Mouse (Mus musculus): Measurements from ENCODE around the gene Ubox5. TPM values are rescaled to one million over a fixed set of nuclear protein-coding genes. Genes with fewer than 3 reads are reported as not detected.
A peak's percentile ranks its signal among the peaks of the same experiment; 100 is the strongest.

Gene Ubox5
- polyA plus RNA-seq, 1 experiment from 2014 or later: 7.5 TPM

DNA sequence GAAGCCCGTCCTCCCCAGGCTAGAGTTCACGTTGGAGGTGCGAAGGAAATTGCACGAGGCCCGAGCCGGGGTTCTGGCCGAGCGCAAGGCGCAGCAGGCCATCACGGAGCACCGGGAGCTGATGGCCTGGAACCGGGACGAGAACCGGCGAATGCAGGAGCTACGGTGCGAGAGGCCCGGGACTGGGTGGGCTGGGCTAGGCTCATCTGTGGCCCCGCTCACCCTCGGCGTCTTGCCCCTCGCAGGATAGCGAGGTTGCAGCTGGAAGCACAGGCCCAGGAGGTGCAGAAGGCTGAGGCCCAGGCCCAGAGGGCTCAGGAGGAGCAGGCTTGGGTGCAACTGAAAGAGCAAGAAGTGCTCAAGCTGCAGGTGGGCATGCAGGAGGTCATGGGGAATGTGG lies 65.8 kb downstream of the Ubox5 start:
- Histone ChIP-seq H3K4me2 (ENCODE audit: low read length) (peak overlapping the region; percentile 83), H3K4me3 (replicated peaks; ENCODE audit: low read depth, low read length) (peak overlapping the region; percentile 73), H3K27me3 (ENCODE audit: insufficient read depth, low read length) (no peaks in the 10 kb centered on the region), H3K9me3 (replicated peaks; ENCODE audit: low read length) (no peaks in the 10 kb centered on the region), H3K9ac (ENCODE audit: low read depth, low read length) (peak overlapping the region; percentile 87), H3K4me1 (replicated peaks; ENCODE audit: insufficient read depth, low read length) (peaks cover 10% of the 10 kb centered on the region; the same call in 1 of the 2 replicates), H3K36me3 (ENCODE audit: insufficient read depth, low read length) (peaks cover 10% of the 10 kb centered on the region; the same call in 1 of the 2 replicates), H3K27ac (peak overlapping the region; percentile 38)
- WGBS: under 1% methylated on average over 23 of the region's 23 CpGs
- no peak for DNase-seq (ENCODE audit: low spot score)
- ATAC-seq (replicated peaks; ENCODE audit: low FRiP score, low read depth): peak; percentile 8; the same call in 1 of the 2 replicates
- no peak for TF ChIP-seq CTCF (IDR thresholded peaks at IDR 0.05; ENCODE audit: low read depth)

DNA sequence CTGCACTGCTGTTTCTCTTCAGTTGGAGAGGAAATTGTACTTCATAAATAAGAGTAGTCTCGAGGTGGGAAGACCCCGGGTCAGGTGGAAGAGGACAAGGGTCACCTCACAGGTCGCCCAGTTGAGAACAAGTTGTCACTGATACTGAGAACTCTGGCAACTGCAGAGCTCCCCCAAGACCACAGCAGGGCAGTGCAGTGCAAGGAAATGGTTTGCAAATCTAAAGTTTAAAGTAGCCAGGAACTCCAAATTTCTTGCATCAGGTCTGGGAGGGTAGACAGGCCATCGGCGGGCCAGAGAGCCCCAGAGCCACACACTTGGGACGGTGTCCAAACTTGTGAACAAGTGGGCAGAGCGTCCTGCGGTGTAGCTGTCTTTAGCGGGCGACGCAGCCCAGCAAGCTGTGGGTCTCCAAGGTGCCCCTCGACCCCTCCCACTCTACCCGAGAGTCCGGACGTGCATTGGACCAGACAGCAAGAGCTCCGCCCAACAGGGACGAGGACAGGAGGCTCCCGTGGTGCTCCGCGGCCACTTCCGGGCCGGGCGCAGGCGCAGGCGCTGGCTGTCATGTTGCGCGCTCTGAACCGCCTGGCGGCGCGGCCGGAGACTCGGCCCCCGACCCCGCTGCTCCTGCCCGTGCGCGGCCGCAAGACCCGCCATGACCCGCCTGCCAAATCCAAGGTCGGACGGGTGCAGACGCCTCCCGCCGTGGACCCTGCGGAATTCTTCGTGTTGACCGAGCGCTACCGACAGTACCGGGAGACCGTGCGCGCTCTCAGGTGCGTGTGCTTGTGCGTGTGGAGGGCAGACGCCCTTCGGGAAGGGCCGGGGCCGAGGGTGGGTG lies 66.4 kb downstream of the Ubox5 start, which contains the start of gene Mrps26:
Mrps26 (plus strand) TSS at position 531 of the 844 bp plus-strand sequence.
- H3K4me1 ChIP-seq (replicated peaks; ENCODE audit: insufficient read depth, low read length): peaks cover 10% of the 10 kb centered on the region; the same call in 1 of the 2 replicates
- peak within 1 kb of the TSS; percentile 87 for H3K9ac ChIP-seq (ENCODE audit: low read depth, low read length)
- H3K27me3 ChIP-seq (ENCODE audit: insufficient read depth, low read length): no peaks in the 10 kb centered on the region
- H3K9me3 ChIP-seq (replicated peaks; ENCODE audit: low read length): no peaks in the 10 kb centered on the region
- ATAC-seq (replicated peaks; ENCODE audit: low FRiP score, low read depth): peak; percentile 98
- H3K4me2 ChIP-seq (ENCODE audit: low read length): peak within 1 kb of the TSS; percentile 83
- TF ChIP-seq CTCF (IDR thresholded peaks at IDR 0.05; ENCODE audit: low read depth): peak; percentile 58
- peaks cover 10% of the 10 kb centered on the region; the same call in 1 of the 2 replicates for H3K36me3 ChIP-seq (ENCODE audit: insufficient read depth, low read length)
- DNase-seq (ENCODE audit: low spot score): peak; percentile 97
- H3K4me3 ChIP-seq (replicated peaks; ENCODE audit: low read depth, low read length): peak within 1 kb of the TSS; percentile 73
- peak within 1 kb of the TSS; percentile 73 for H3K27ac ChIP-seq
- WGBS: under 1% methylated on average over 61 of the region's 61 CpGs

- Histone ChIP-seq H3K9ac (ENCODE audit: low read depth, low read length) (no peak overlapping the region), H3K4me1 (replicated peaks; ENCODE audit: insufficient read depth, low read length) (0 out of 2 replicates have a peak, but pooled peaks cover 3% of the 10 kb centered on the region), H3K27me3 (ENCODE audit: insufficient read depth, low read length) (no peaks in the 10 kb centered on the region), H3K4me2 (ENCODE audit: low read length) (no peak overlapping the region), H3K27ac (no peak overlapping the region), H3K9me3 (replicated peaks; ENCODE audit: low read length) (no peaks in the 10 kb centered on the region), H3K4me3 (replicated peaks; ENCODE audit: low read depth, low read length) (no peak overlapping the region), H3K36me3 (ENCODE audit: insufficient read depth, low read length) (0 out of 2 replicates have a peak, but pooled peaks cover 17% of the 10 kb centered on the region)
- TF ChIP-seq CTCF (IDR thresholded peaks at IDR 0.05; ENCODE audit: low read depth): peak; percentile 48
- WGBS: 63% methylated on average over 2 of the region's 2 CpGs
- ATAC-seq (replicated peaks; ENCODE audit: low FRiP score, low read depth) (no peak), DNase-seq (ENCODE audit: low spot score) (no peak)
Observed at GRCm38 (mm10) chr2:130558015-130558414, 71.8 kb downstream of the Ubox5 start.

GRCm38 (mm10) chr2:130557462-130557861 lies 72.4 kb downstream of the Ubox5 start:
- no peak for ATAC-seq (replicated peaks; ENCODE audit: low FRiP score, low read depth)
- H3K27ac ChIP-seq: no peak overlapping the region
- H3K36me3 ChIP-seq (ENCODE audit: insufficient read depth, low read length): 0 out of 2 replicates have a peak, but pooled peaks cover 17% of the 10 kb centered on the region
- no peak overlapping the region for H3K4me3 ChIP-seq (replicated peaks; ENCODE audit: low read depth, low read length)
- H3K4me1 ChIP-seq (replicated peaks; ENCODE audit: insufficient read depth, low read length): no peaks in the 10 kb centered on the region
- no peaks in the 10 kb centered on the region for H3K27me3 ChIP-seq (ENCODE audit: insufficient read depth, low read length)
- H3K9me3 ChIP-seq (replicated peaks; ENCODE audit: low read length): no peaks in the 10 kb centered on the region
- no peak for TF ChIP-seq CTCF (IDR thresholded peaks at IDR 0.05; ENCODE audit: low read depth)
- H3K9ac ChIP-seq (ENCODE audit: low read depth, low read length): no peak overlapping the region
- H3K4me2 ChIP-seq (ENCODE audit: low read length): no peak overlapping the region
- WGBS: 97% methylated on average over 2 of the region's 2 CpGs
- DNase-seq (ENCODE audit: low spot score): no peak

DNA sequence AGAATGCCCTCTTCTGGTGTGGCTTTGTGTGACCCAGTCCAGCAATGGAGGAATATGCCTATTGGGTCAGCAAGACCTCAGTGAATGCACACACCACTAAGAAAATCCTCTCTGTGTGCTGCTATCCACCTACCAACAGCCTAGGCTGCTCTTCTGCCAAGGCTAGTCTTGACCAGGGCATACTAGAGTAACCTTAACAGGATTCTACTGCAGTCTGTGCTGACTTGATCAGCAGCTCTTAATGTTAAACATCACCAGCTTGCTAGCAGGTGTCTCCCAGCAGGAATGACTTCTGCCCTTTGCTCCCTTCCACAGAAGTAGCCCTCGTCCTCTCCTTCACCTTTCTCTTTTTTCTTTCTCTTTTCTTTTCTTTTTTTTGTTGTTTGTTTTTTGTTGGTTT lies 73.5 kb downstream of the Ubox5 start:
- Histone ChIP-seq H3K36me3 (ENCODE audit: insufficient read depth, low read length) (peaks cover 26% of the 10 kb centered on the region; the same call in 1 of the 2 replicates), H3K27me3 (ENCODE audit: insufficient read depth, low read length) (no peaks in the 10 kb centered on the region), H3K9me3 (replicated peaks; ENCODE audit: low read length) (no peaks in the 10 kb centered on the region), H3K4me2 (ENCODE audit: low read length) (no peak overlapping the region), H3K9ac (ENCODE audit: low read depth, low read length) (no peak overlapping the region), H3K4me3 (replicated peaks; ENCODE audit: low read depth, low read length) (no peak overlapping the region), H3K27ac (no peak overlapping the region), H3K4me1 (replicated peaks; ENCODE audit: insufficient read depth, low read length) (no peaks in the 10 kb centered on the region)
- ATAC-seq (replicated peaks; ENCODE audit: low FRiP score, low read depth) (no peak), DNase-seq (ENCODE audit: low spot score) (no peak)
- no peak for TF ChIP-seq CTCF (IDR thresholded peaks at IDR 0.05; ENCODE audit: low read depth)
- 79% methylated on average over 1 of the region's 1 CpGs for WGBS

GRCm38 (mm10) chr2:130554841-130555240 lies 75.0 kb downstream of the Ubox5 start:
- WGBS: 83% methylated on average over 7 of the region's 7 CpGs
- Histone ChIP-seq H3K36me3 (ENCODE audit: insufficient read depth, low read length) (peaks cover 33% of the 10 kb centered on the region), H3K4me3 (replicated peaks; ENCODE audit: low read depth, low read length) (no peak overlapping the region), H3K9me3 (replicated peaks; ENCODE audit: low read length) (no peaks in the 10 kb centered on the region), H3K9ac (ENCODE audit: low read depth, low read length) (no peak overlapping the region), H3K4me2 (ENCODE audit: low read length) (no peak overlapping the region), H3K4me1 (replicated peaks; ENCODE audit: insufficient read depth, low read length) (no peaks in the 10 kb centered on the region), H3K27ac (no peak overlapping the region), H3K27me3 (ENCODE audit: insufficient read depth, low read length) (no peaks in the 10 kb centered on the region)
- TF ChIP-seq CTCF (IDR thresholded peaks at IDR 0.05; ENCODE audit: low read depth): no peak
- DNase-seq (ENCODE audit: low spot score) (no peak), ATAC-seq (replicated peaks; ENCODE audit: low FRiP score, low read depth) (no peak)

All from kidney, postnatal 0 days (tissue).